8 mouse cellular contexts compared by ENCODE assay signal in the genomic region with DNA sequence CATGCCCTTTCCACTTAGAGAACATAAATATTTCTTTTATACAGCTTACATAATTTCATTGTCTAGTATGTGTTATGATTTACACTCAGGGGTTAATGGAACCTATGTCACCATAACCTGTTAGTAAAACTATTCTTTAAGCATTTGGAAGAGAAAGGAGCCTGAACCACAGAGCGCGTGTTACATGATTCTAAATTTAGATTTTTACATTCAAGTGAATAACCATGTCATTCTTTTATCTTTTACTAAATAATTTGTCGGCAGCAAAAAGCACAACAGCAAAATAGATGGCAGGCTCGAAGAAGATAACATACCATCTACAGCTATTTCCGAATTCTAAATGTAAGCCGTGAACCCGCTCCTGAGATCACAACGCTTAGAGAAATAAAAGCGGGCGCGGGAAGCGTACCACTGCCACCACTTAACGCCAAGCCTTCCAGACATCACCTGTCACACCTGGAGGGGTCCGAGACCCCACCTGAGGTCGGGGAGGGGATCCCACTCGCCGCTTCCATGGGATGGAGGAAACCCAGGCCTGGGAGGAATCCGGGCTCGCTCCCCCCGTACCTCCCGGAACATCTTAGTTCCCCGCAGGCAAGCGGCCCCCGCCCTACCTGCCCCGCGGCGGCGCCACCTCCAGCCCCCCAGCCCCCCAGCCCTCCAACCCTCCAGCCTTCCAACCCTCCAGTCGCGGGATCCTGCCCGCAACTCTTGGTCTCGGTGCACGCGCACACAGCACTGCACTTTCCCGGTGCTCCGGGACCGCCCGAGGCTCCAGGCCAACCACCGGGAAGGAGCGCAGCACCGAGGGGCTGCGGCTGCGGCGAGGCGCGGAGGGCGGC. TPM values are rescaled to one million over a fixed set of nuclear protein-coding genes. Genes with fewer than 3 reads are reported as not detected.
DNase-seq lines count a peak whose midpoint lies in the region; ATAC-seq lines count a peak whose summit lies in the region.

No protein-coding gene starts in this region.

- H3K36me3 ChIP-seq in megakaryocyte, embryonic 14.5 days (replicated peaks; ENCODE audit: low read length): peaks cover 10% of the 10 kb centered on the region
- no peaks in the 10 kb centered on the region for H3K36me3 ChIP-seq in embryonic facial prominence, embryonic 14.5 days (ENCODE audit: control insufficient read depth, insufficient read depth, low read length)
- H3K36me3 ChIP-seq in neural tube, embryonic 15.5 days: peaks cover 3% of the 10 kb centered on the region; the same call in 1 of the 2 replicates

- H3K4me1 ChIP-seq in megakaryocyte, embryonic 14.5 days: peaks cover 33% of the 10 kb centered on the region
- H3K4me1 ChIP-seq in embryonic facial prominence, embryonic 14.5 days (ENCODE audit: control insufficient read depth, insufficient read depth, low read length): no peaks in the 10 kb centered on the region
- peaks cover 34% of the 10 kb centered on the region for H3K4me1 ChIP-seq in neural tube, embryonic 15.5 days

- ATAC-seq in megakaryocyte, adult 5-6 weeks (ENCODE audit: poor library complexity, severe bottlenecking): no peak
- ATAC-seq in embryonic facial prominence, embryonic 14.5 days (ENCODE audit: low read depth): peak; percentile 76
- peak; percentile 84 for ATAC-seq in neural tube, embryonic 15.5 days (ENCODE audit: low FRiP score)
- no peak for ATAC-seq in granulocyte monocyte progenitor cell, adult 5-6 weeks (replicated peaks; ENCODE audit: poor library complexity, severe bottlenecking)

- peak; percentile 27 for DNase-seq in cerebellum, adult 8-10 months
- no peak for DNase-seq in cerebellum, postnatal 10 days
- no peak for DNase-seq in embryonic facial prominence, embryonic 14.5 days (ENCODE audit: low spot score)
- DNase-seq in left cerebral cortex, postnatal 4 days: peak; percentile 22

- H3K4me3 ChIP-seq in megakaryocyte, embryonic 14.5 days (replicated peaks): peak overlapping the region; percentile 95
- H3K4me3 ChIP-seq in embryonic facial prominence, embryonic 14.5 days (ENCODE audit: low read depth, low read length): peak overlapping the region; percentile 82
- peak overlapping the region; percentile 77 for H3K4me3 ChIP-seq in neural tube, embryonic 15.5 days (replicated peaks)

- H3K27me3 ChIP-seq in megakaryocyte, embryonic 14.5 days (replicated peaks): peaks cover 23% of the 10 kb centered on the region
- H3K27me3 ChIP-seq in embryonic facial prominence, embryonic 14.5 days (replicated peaks; ENCODE audit: control insufficient read depth, insufficient read depth, low read length): peaks cover 11% of the 10 kb centered on the region
- peaks cover 7% of the 10 kb centered on the region for H3K27me3 ChIP-seq in neural tube, embryonic 15.5 days (replicated peaks)

- H3K9ac ChIP-seq in embryonic facial prominence, embryonic 14.5 days (ENCODE audit: low read depth, low read length): peak overlapping the region; percentile 80
- H3K9ac ChIP-seq in neural tube, embryonic 15.5 days (replicated peaks): peak overlapping the region; percentile 75

- H3K9me3 ChIP-seq in megakaryocyte, embryonic 14.5 days: no peaks in the 10 kb centered on the region; the same call in 1 of the 2 replicates
- no peaks in the 10 kb centered on the region for H3K9me3 ChIP-seq in embryonic facial prominence, embryonic 14.5 days (ENCODE audit: control insufficient read depth, low read length)
- H3K9me3 ChIP-seq in neural tube, embryonic 15.5 days (replicated peaks): no peaks in the 10 kb centered on the region

- 4% methylated on average over 23 of the region's 47 CpGs for WGBS in embryonic facial prominence, embryonic 14.5 days
- WGBS in neural tube, embryonic 15.5 days: 3% methylated on average over 45 of the region's 47 CpGs

- H3K4me2 ChIP-seq in embryonic facial prominence, embryonic 14.5 days (ENCODE audit: low read depth, low read length): peak overlapping the region; percentile 97
- H3K4me2 ChIP-seq in neural tube, embryonic 15.5 days: peak overlapping the region; percentile 88

- intact Hi-C loops in left cerebral cortex, postnatal 4 days (cut with DNase I): loop anchor here (5.0 kb wide), 2 partner anchors 63 to 97 kb away; no protein-coding TSS in a partner anchor

- no peak overlapping the region for H3K27ac ChIP-seq in embryonic facial prominence, embryonic 14.5 days (replicated peaks; ENCODE audit: low read depth, low read length)
- peak overlapping the region; percentile 93 for H3K27ac ChIP-seq in neural tube, embryonic 15.5 days (replicated peaks)

RNA-seq across cellular contexts. Expression of a gene that starts 0.6 kb away (rescaled TPM):
- polyA plus RNA-seq in megakaryocyte, embryonic 14.5 days (2012; ENCODE audit: insufficient read depth, low replicate concordance): 0.27 and 0.30 TPM in 2 replicates
- 3.5 and 5.1 TPM in 2 replicates for total RNA-seq in megakaryocyte, adult 5-6 weeks (2015)
- 5.5 and 6.9 TPM in 2 replicates for total RNA-seq in megakaryocyte, adult 5-6 weeks (2017)
- polyA plus RNA-seq in embryonic facial prominence, embryonic 14.5 days (2014; fragmentation: Nextera tagmentation; extraction: Ambion mirVana): 8.4 and 8.9 TPM in 2 replicates
- 10 to 100 TPM; 27.0 to 29.0 TPM for total RNA-seq in left cerebral cortex, postnatal 4 days (2021)
- 10.6 and 12.9 TPM in 2 replicates for polyA plus RNA-seq in neural tube, embryonic 15.5 days (2015; fragmentation: Nextera tagmentation; extraction: Ambion mirVana)
- total RNA-seq in granulocyte monocyte progenitor cell, adult 5-6 weeks (2014; fragmentation: Nextera tagmentation): 11.3 and 12.9 TPM in 2 replicates
- 12.9 and 16.0 TPM in 2 replicates for total RNA-seq in granulocyte monocyte progenitor cell, adult 5-6 weeks (2017)

Comparison
In these comparisons a context has a peak if more than half of its experiments do, and no peak if none do; other contexts are left out.
1. DNase-seq: peak in cerebellum, adult 8-10 months (single experiment) and left cerebral cortex, postnatal 4 days (single experiment); none in cerebellum, postnatal 10 days (0 of 2) and embryonic facial prominence, embryonic 14.5 days (single experiment).
2. ATAC-seq: peak in embryonic facial prominence, embryonic 14.5 days (single experiment) and neural tube, embryonic 15.5 days (single experiment); none in megakaryocyte, adult 5-6 weeks (single experiment) and granulocyte monocyte progenitor cell, adult 5-6 weeks (single experiment).
3. Peak in every context shown above with its lines, with median percentiles within 50 percentile points of each other: H3K4me3 ChIP-seq.